Mouse (Mus musculus) megakaryocyte-erythroid progenitor cell, adult 5-6 weeks (primary cell): ENCODE results near the gene Thnsl2. TPM values are rescaled to one million over a fixed set of nuclear protein-coding genes. Genes with fewer than 3 reads are reported as not detected.

Experiments used
- ATAC-seq: replicated peaks from 2 replicates; pipeline ENCODE4 v1.8.0; 2016; ENCODE audit warnings: mild to moderate bottlenecking, inconsistent platforms; ENCODE audit not compliant: severe bottlenecking, poor library complexity, low FRiP score, low TSS enrichment
- total RNA-seq, 2 experiments: library from RNA; stranded (forward) in 1 of 2; stranded (reverse) in 1 of 2; fragments of 200-1000, 215-1000 nt in 1 of 2; fragments of >200 nt in 1 of 2; fragmentation: Nextera tagmentation in 1 of 2; gene quantifications; 2 replicates each; pipeline ENCODE4 v1.2.3; 2014 to 2017

The Thnsl2 gene
- total RNA-seq, 2 experiments from 2014 or later: not detected

- ATAC-seq: no peak
Measured at GRCm38 (mm10) chr6:71081230-71081629, 63.0 kb downstream of the Thnsl2 start.

Other genes starting within 250 kb of the Thnsl2 start
- not detected in 2 replicates for gene Tex37, start 225.5 kb downstream of the Thnsl2 start, total RNA-seq (2014; fragmentation: Nextera tagmentation)
- gene Tex37, start 225.5 kb downstream of the Thnsl2 start, total RNA-seq (2017): not detected in 2 replicates
- not detected in 2 replicates for gene Foxi3, start 187.9 kb downstream of the Thnsl2 start, total RNA-seq (2014; fragmentation: Nextera tagmentation)
- gene Foxi3, start 187.9 kb downstream of the Thnsl2 start, total RNA-seq (2017): not detected in 2 replicates
- not detected in 2 replicates for gene Fabp1, start 55.4 kb upstream of the Thnsl2 start, total RNA-seq (2014; fragmentation: Nextera tagmentation)
- not detected in 2 replicates for gene Fabp1, start 55.4 kb upstream of the Thnsl2 start, total RNA-seq (2017)
- 35.7 and 49.9 TPM in 2 replicates for gene Krcc1, start 127.2 kb upstream of the Thnsl2 start, total RNA-seq (2014; fragmentation: Nextera tagmentation)
- gene Krcc1, start 127.2 kb upstream of the Thnsl2 start, total RNA-seq (2017): 75.0 and 113 TPM in 2 replicates
- gene Smyd1, start 177.8 kb upstream of the Thnsl2 start, total RNA-seq (2014; fragmentation: Nextera tagmentation): not detected in 2 replicates
- gene Smyd1, start 177.8 kb upstream of the Thnsl2 start, total RNA-seq (2017): not detected in 2 replicates
- gene Cd8b1, start 178.3 kb upstream of the Thnsl2 start, total RNA-seq (2014; fragmentation: Nextera tagmentation): 0.49 TPM in 1 of 2 replicates, not detected in the other
- gene Cd8b1, start 178.3 kb upstream of the Thnsl2 start, total RNA-seq (2017): not detected in 2 replicates
- not detected in 2 replicates for gene Cd8a, start 229.0 kb upstream of the Thnsl2 start, total RNA-seq (2014; fragmentation: Nextera tagmentation)
- gene Cd8a, start 229.0 kb upstream of the Thnsl2 start, total RNA-seq (2017): not detected in 2 replicates